Mouse (Mus musculus) heart, postnatal 0 days (tissue): ENCODE measurements around the gene Sfmbt1. TPM values are rescaled to one million over a fixed set of nuclear protein-coding genes. Genes with fewer than 3 reads are reported as not detected.

ENCODE experiments used
- ATAC-seq: fragments of 200-750 bp; cut with Nextera tagmentation; 2 replicates; pipeline ENCODE4 v1.8.0; 2017; ENCODE audit warnings: low read depth, moderate number of reproducible peaks, moderate library complexity; ENCODE audit not compliant: insufficient read depth
- DNase-seq: peaks from one replicate; pipeline ENCODE4 v3.0.0-alpha.2; 2016; ENCODE audit warnings: low spot score
- H3K27ac ChIP-seq: fragments of 300-500 bp; sonication (generic); 2 replicates; pipeline ENCODE4 v1.5.1; 2014; ENCODE audit warnings: low read depth, mild to moderate bottlenecking
- H3K27me3 ChIP-seq: fragments of 300-500 bp; sonication (generic); 2 replicates; pipeline ENCODE4 v1.6.1; 2014; ENCODE audit warnings: low read length, mixed read lengths; ENCODE audit not compliant: control insufficient read depth, insufficient read depth
- H3K36me3 ChIP-seq: fragments of 300-500 bp; sonication (generic); replicated peaks from 2 replicates; pipeline ENCODE4 v1.6.1; 2014; ENCODE audit warnings: low read length, mixed read lengths; ENCODE audit not compliant: control insufficient read depth, insufficient read depth
- H3K4me1 ChIP-seq: fragments of 300-500 bp; sonication (generic); 2 replicates; pipeline ENCODE4 v1.6.1; 2014; ENCODE audit warnings: antibody characterized with exemption; ENCODE audit not compliant: control insufficient read depth, insufficient read depth
- H3K4me2 ChIP-seq: fragments of 300-500 bp; sonication (generic); 2 replicates; pipeline ENCODE4 v1.6.1; 2014; ENCODE audit warnings: low read depth, mild to moderate bottlenecking, low read length, moderate library complexity
- H3K4me3 ChIP-seq: fragments of 300-500 bp; sonication (generic); 2 replicates; pipeline ENCODE4 v1.5.1; 2014; ENCODE audit warnings: low read depth, low read length
- H3K9ac ChIP-seq: fragments of 300-500 bp; sonication (generic); replicated peaks from 2 replicates; pipeline ENCODE4 v1.6.1; 2014; ENCODE audit warnings: low read depth, low read length, mixed read lengths
- H3K9me3 ChIP-seq: fragments of 300-500 bp; sonication (generic); replicated peaks from 2 replicates; pipeline ENCODE4 v1.6.1; 2016; ENCODE audit warnings: low read length; ENCODE audit not compliant: control insufficient read depth
- CTCF ChIP-seq: IDR thresholded peaks from 2 replicates; pipeline ENCODE4 v1.5.1; 2016; ENCODE audit warnings: antibody characterized with exemption, control low read depth, low read depth
- EP300 ChIP-seq: IDR thresholded peaks from 2 replicates; pipeline ENCODE4 v1.6.1; 2016; ENCODE audit warnings: antibody characterized with exemption, low read depth
- WGBS: fragments of 180-500 bp; shearing (Covaris S2); extraction: QIAGEN DNeasy Blood & Tissue Kit; methylation state at CpG from one replicate; pipeline ENCODE4 v1.1.7; 2014; 5-methylcytosine and 5-hydroxymethylcytosine counted together
- polyA plus RNA-seq: library from polyadenylated mRNA; unstranded; fragments of >200 nt; fragmentation: Nextera tagmentation; extraction: Ambion mirVana; gene quantifications from 2 replicates; pipeline ENCODE4 v1.2.1, GENCODE M21; 2015
- total RNA-seq: library from RNA; depleted of rRNA; stranded (reverse); fragments of >200 nt; gene quantifications from 2 replicates; pipeline ENCODE4 v1.2.3, GENCODE M21; 2014; ENCODE audit warnings: low replicate concordance; rRNA removed

The Sfmbt1 gene
- total and polyA plus RNA-seq, 2 experiments from 2014 or later: 1.8 to 7.6 TPM

GRCm38 (mm10) chr14:30867042-30867441, 152.4 kb downstream of the Sfmbt1 start:
- H3K4me3 ChIP-seq: no peak overlapping the region
- H3K27me3 ChIP-seq: no peaks in the 10 kb centered on the region
- no peak overlapping the region for H3K9ac ChIP-seq
- no peak overlapping the region for H3K4me2 ChIP-seq
- 22% methylated on average over 5 of the region's 5 CpGs for WGBS
- H3K4me1 ChIP-seq: peaks cover 13% of the 10 kb centered on the region
- H3K9me3 ChIP-seq: no peaks in the 10 kb centered on the region
- TF ChIP-seq CTCF (peak; percentile 91), EP300 (no peak)
- peaks cover 8% of the 10 kb centered on the region; the same call in 1 of the 2 replicates for H3K36me3 ChIP-seq
- ATAC-seq (no peak), DNase-seq (peak; percentile 54)
- H3K27ac ChIP-seq: no peak overlapping the region

- WGBS: 72% methylated on average over 10 of the region's 10 CpGs
- Histone ChIP-seq H3K27ac (peak overlapping the region; percentile 81), H3K4me2 (no peak overlapping the region), H3K9me3 (no peaks in the 10 kb centered on the region), H3K9ac (no peak overlapping the region), H3K4me3 (no peak overlapping the region), H3K27me3 (no peaks in the 10 kb centered on the region), H3K36me3 (peaks cover 17% of the 10 kb centered on the region), H3K4me1 (peaks cover 13% of the 10 kb centered on the region)
- DNase-seq (no peak), ATAC-seq (no peak)
- TF ChIP-seq EP300: no peak
- TF ChIP-seq CTCF: no peak
These were observed 154.2 kb downstream of the Sfmbt1 start for GRCm38 (mm10) chr14:30868826-30869225.

DNA sequence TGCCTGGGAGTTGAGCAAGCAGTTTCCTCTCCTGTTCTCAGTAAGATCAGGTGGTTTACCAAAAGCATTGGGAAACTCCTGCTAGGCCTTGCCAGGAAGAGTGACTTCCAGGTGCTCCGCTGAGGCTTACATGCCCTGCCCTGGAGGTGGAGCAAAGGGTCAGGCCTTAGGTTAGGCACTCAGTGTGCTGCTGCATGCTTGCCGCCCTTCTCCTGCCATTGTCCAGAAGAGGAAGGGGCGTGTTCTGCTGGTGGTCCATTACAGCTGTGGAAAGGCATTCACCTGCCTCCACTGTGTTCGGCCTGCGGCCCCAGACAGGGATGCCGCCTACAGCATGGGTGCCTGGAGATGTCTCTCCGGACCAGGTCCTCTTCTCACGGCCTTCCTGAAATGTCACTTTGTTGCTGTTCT, 154.7 kb downstream of the Sfmbt1 start:
- 66% methylated on average over 8 of the region's 8 CpGs for WGBS
- no peak for TF ChIP-seq CTCF
- no peak for TF ChIP-seq EP300
- Histone ChIP-seq H3K4me1 (peaks cover 13% of the 10 kb centered on the region), H3K36me3 (peaks cover 19% of the 10 kb centered on the region), H3K4me3 (no peak overlapping the region), H3K9me3 (no peaks in the 10 kb centered on the region), H3K9ac (0 out of 2 replicates have a peak overlapping the region, but pooled peaks have one; percentile 12), H3K4me2 (no peak overlapping the region), H3K27ac (peak overlapping the region; percentile 81), H3K27me3 (no peaks in the 10 kb centered on the region)
- DNase-seq (no peak), ATAC-seq (peak; percentile 25; the same call in 1 of the 2 replicates)

- Histone ChIP-seq H3K27ac (peak overlapping the region; percentile 81), H3K27me3 (no peaks in the 10 kb centered on the region), H3K36me3 (peaks cover 22% of the 10 kb centered on the region; the same call in 1 of the 2 replicates), H3K9ac (peak overlapping the region; percentile 12; the same call in 1 of the 2 replicates), H3K4me2 (no peak overlapping the region), H3K9me3 (no peaks in the 10 kb centered on the region), H3K4me3 (no peak overlapping the region), H3K4me1 (peaks cover 13% of the 10 kb centered on the region)
- 45% methylated on average over 25 of the region's 25 CpGs for WGBS
- DNase-seq (peak; percentile 55), ATAC-seq (peak; percentile 31)
- TF ChIP-seq EP300 (no peak), CTCF (no peak)
These were observed 155.8 kb downstream of the Sfmbt1 start for GRCm38 (mm10) chr14:30870206-30871147.

Other genes starting within 250 kb of the Sfmbt1 start
- 23.5 and 32.9 TPM in 2 replicates for gene Dcp1a, start 235.3 kb upstream of the Sfmbt1 start, total RNA-seq
- 6.3 and 7.8 TPM in 2 replicates for gene Dcp1a, start 235.3 kb upstream of the Sfmbt1 start, polyA plus RNA-seq
- gene Cacna1d, start 223.4 kb upstream of the Sfmbt1 start, total RNA-seq: 4.8 and 8.9 TPM in 2 replicates
- 5.5 and 6.0 TPM in 2 replicates for gene Cacna1d, start 223.4 kb upstream of the Sfmbt1 start, polyA plus RNA-seq
- 88.9 and 108 TPM in 2 replicates for gene Tkt, start 166.5 kb upstream of the Sfmbt1 start, total RNA-seq
- 36.4 and 37.8 TPM in 2 replicates for gene Tkt, start 166.5 kb upstream of the Sfmbt1 start, polyA plus RNA-seq
- 19.3 and 30.1 TPM in 2 replicates for gene Prkcd, start 88.6 kb upstream of the Sfmbt1 start, total RNA-seq
- 14.9 and 15.8 TPM in 2 replicates for gene Prkcd, start 88.6 kb upstream of the Sfmbt1 start, polyA plus RNA-seq
- 13.3 and 17.6 TPM in 2 replicates for gene Rft1, start 60.5 kb upstream of the Sfmbt1 start, total RNA-seq
- 10.4 and 11.0 TPM in 2 replicates for gene Rft1, start 60.5 kb upstream of the Sfmbt1 start, polyA plus RNA-seq
- 4.7 and 9.5 TPM in 2 replicates for gene Tmem110, start 110.7 kb downstream of the Sfmbt1 start, total RNA-seq
- 9.2 and 9.9 TPM in 2 replicates for gene Tmem110, start 110.7 kb downstream of the Sfmbt1 start, polyA plus RNA-seq
- gene Mustn1, start 164.4 kb downstream of the Sfmbt1 start, total RNA-seq: 3.7 and 10.3 TPM in 2 replicates
- 6.8 and 7.2 TPM in 2 replicates for gene Mustn1, start 164.4 kb downstream of the Sfmbt1 start, polyA plus RNA-seq
- 2.2 and 2.5 TPM in 2 replicates for gene Itih4, start 171.6 kb downstream of the Sfmbt1 start, total RNA-seq
- 0.61 and 1.0 TPM in 2 replicates for gene Itih4, start 171.6 kb downstream of the Sfmbt1 start, polyA plus RNA-seq
- gene Itih3, start 208.9 kb downstream of the Sfmbt1 start, total RNA-seq: 0.66 and 2.4 TPM in 2 replicates
- 0.49 and 0.72 TPM in 2 replicates for gene Itih3, start 208.9 kb downstream of the Sfmbt1 start, polyA plus RNA-seq
- gene Itih1, start 228.4 kb downstream of the Sfmbt1 start, total RNA-seq: not detected in 2 replicates
- gene Itih1, start 228.4 kb downstream of the Sfmbt1 start, polyA plus RNA-seq: not detected in 2 replicates
- 4.5 and 11.9 TPM in 2 replicates for gene Nek4, start 236.5 kb downstream of the Sfmbt1 start, total RNA-seq
- 3.1 and 3.3 TPM in 2 replicates for gene Nek4, start 236.5 kb downstream of the Sfmbt1 start, polyA plus RNA-seq